ENCODE assay signal across 8 mouse cellular contexts in genomic region chr3:14679227-14679893, GRCm38 (mm10). TPM values are rescaled to one million over a fixed set of nuclear protein-coding genes. Genes with fewer than 3 reads are reported as not detected.
DNase-seq lines count a peak whose midpoint lies in the region; ATAC-seq and TF ChIP-seq lines count a peak whose summit lies in the region.

No protein-coding gene starts in this region.

- peak; percentile 50 for TF ChIP-seq CTCF in heart, adult 2 months (IDR thresholded peaks at IDR 0.05)

- DNase-seq in heart, adult 2 months: no peak
- DNase-seq in brain, adult 2 months (ENCODE audit: low read depth, low spot score): peak; percentile 57
- peak; percentile 60 to 73 for DNase-seq in kidney, postnatal 36 days
- peak; percentile 57 to 64 for DNase-seq in right cerebral cortex, adult 2 months (ENCODE audit: low spot score in 2 of 2)
- no peak for DNase-seq in thymus, postnatal 4 days

- H3K4me2 ChIP-seq in heart, embryonic 11.5 days: no peak overlapping the region; the same call in 1 of the 2 replicates
- no peak overlapping the region for H3K4me2 ChIP-seq in lung, embryonic 16.5 days (ENCODE audit: low read depth, low read length)

- intact Hi-C loops in heart, adult 2 months (cut with DNase I): loop anchor here (10.0 kb wide), 1 partner anchor 565 kb away; no protein-coding TSS in a partner anchor

- no peaks in the 10 kb centered on the region for H3K79me2 ChIP-seq in heart, adult 2 months (replicated peaks; ENCODE audit: control insufficient read depth, insufficient read depth, low read length)

- H3K36me3 ChIP-seq in heart, adult 2 months (ENCODE audit: control insufficient read depth, insufficient read depth, low read length): no peaks in the 10 kb centered on the region
- H3K36me3 ChIP-seq in heart, embryonic 11.5 days (ENCODE audit: control insufficient read depth, insufficient read depth, low read length): no peaks in the 10 kb centered on the region
- no peaks in the 10 kb centered on the region for H3K36me3 ChIP-seq in lung, embryonic 16.5 days (ENCODE audit: control insufficient read depth, insufficient read depth, low read length)

- WGBS in heart, adult 2 months: 20% methylated on average over 15 of the region's 15 CpGs
- 13% methylated on average over 15 of the region's 15 CpGs for WGBS in heart, embryonic 11.5 days (ENCODE audit: insufficient replicate concordance)
- 16% methylated on average over 15 of the region's 15 CpGs for WGBS in lung, embryonic 16.5 days

- H3K9me3 ChIP-seq in heart, embryonic 11.5 days (replicated peaks; ENCODE audit: control insufficient read depth, low read length): no peaks in the 10 kb centered on the region
- H3K9me3 ChIP-seq in lung, embryonic 16.5 days (ENCODE audit: control insufficient read depth, low read length): no peaks in the 10 kb centered on the region

- no peak overlapping the region for H3K9ac ChIP-seq in heart, adult 2 months (ENCODE audit: low read depth, low read length)
- no peak overlapping the region for H3K9ac ChIP-seq in heart, embryonic 11.5 days (ENCODE audit: low read depth, low read length)
- H3K9ac ChIP-seq in lung, embryonic 16.5 days (ENCODE audit: low read length): peak overlapping the region; percentile 44; the same call in 1 of the 2 replicates

- H3K4me3 ChIP-seq in heart, adult 2 months: no peak overlapping the region
- H3K4me3 ChIP-seq in heart, embryonic 11.5 days (ENCODE audit: low read depth, low read length): no peak overlapping the region
- no peak overlapping the region for H3K4me3 ChIP-seq in lung, embryonic 16.5 days (ENCODE audit: low read length)

- no peaks in the 10 kb centered on the region for H3K27me3 ChIP-seq in heart, adult 2 months (ENCODE audit: control insufficient read depth, insufficient read depth, low read length)
- H3K27me3 ChIP-seq in heart, embryonic 11.5 days (ENCODE audit: control insufficient read depth, insufficient read depth, low read length): no peaks in the 10 kb centered on the region
- H3K27me3 ChIP-seq in lung, embryonic 16.5 days (ENCODE audit: control insufficient read depth, insufficient read depth, low read depth, low read length): no peaks in the 10 kb centered on the region

- no peak for TF ChIP-seq EP300 in heart, adult 2 months (IDR thresholded peaks at IDR 0.05; ENCODE audit: insufficient read depth, low read depth, low read length)

- H3K4me1 ChIP-seq in heart, adult 2 months (ENCODE audit: control insufficient read depth, insufficient read depth, low read length): no peaks in the 10 kb centered on the region
- H3K4me1 ChIP-seq in heart, embryonic 11.5 days (ENCODE audit: control insufficient read depth, insufficient read depth, low read length): no peaks in the 10 kb centered on the region
- H3K4me1 ChIP-seq in lung, embryonic 16.5 days (replicated peaks; ENCODE audit: control insufficient read depth, insufficient read depth, low read length): no peaks in the 10 kb centered on the region

- no peak overlapping the region for H3K27ac ChIP-seq in heart, adult 2 months
- H3K27ac ChIP-seq in heart, embryonic 11.5 days (ENCODE audit: low read depth, low read length): no peak overlapping the region
- H3K27ac ChIP-seq in lung, embryonic 16.5 days (ENCODE audit: low read length): no peak overlapping the region

- ATAC-seq in heart, embryonic 11.5 days (replicated peaks; ENCODE audit: insufficient number of reproducible peaks, low FRiP score, low TSS enrichment): no peak
- ATAC-seq in granulocyte monocyte progenitor cell, adult 5-6 weeks (replicated peaks; ENCODE audit: poor library complexity, severe bottlenecking): peak; percentile 76
- ATAC-seq in lung, embryonic 16.5 days (ENCODE audit: low read depth): 0 out of 2 replicates have a peak, but pooled peaks have one; percentile 28

- no peak for TF ChIP-seq POLR2A in heart, adult 2 months (IDR thresholded peaks at IDR 0.05; ENCODE audit: insufficient read depth, low read depth, low read length)

RNA-seq across cellular contexts. Expression of gene Car13, which starts 37.8 kb away (rescaled TPM):
- total RNA-seq in heart, adult 2 months (2021): under 1 TPM; 0.68 to 0.84 TPM
- polyA plus RNA-seq in heart, adult 2 months (2012; rRNA removed): 1.3 and 2.3 TPM in 2 replicates
- 4.8 and 5.4 TPM in 2 replicates for polyA plus RNA-seq in heart, embryonic 11.5 days (2014; fragmentation: Nextera tagmentation; extraction: Ambion mirVana)
- 2.4 and 7.4 TPM in 2 replicates for total RNA-seq in granulocyte monocyte progenitor cell, adult 5-6 weeks (2014; fragmentation: Nextera tagmentation)
- total RNA-seq in granulocyte monocyte progenitor cell, adult 5-6 weeks (2017): 3.8 and 8.9 TPM in 2 replicates
- polyA plus RNA-seq in lung, embryonic 16.5 days (2015; fragmentation: Nextera tagmentation; extraction: Ambion mirVana): 6.7 and 8.0 TPM in 2 replicates

Comparison
In these comparisons a context has a peak if more than half of its experiments do, and no peak if none do; other contexts are left out.
1. DNase-seq: peak in brain, adult 2 months (single experiment), kidney, postnatal 36 days (2 of 2) and right cerebral cortex, adult 2 months (2 of 2); none in heart, adult 2 months (0 of 2) and thymus, postnatal 4 days (single experiment).